Mouse (Mus musculus): Measurements from ENCODE around the gene Zfp978. TPM values are rescaled to one million over a fixed set of nuclear protein-coding genes. Genes with fewer than 3 reads are reported as not detected.
"Not testable (repeated sequence)": the region's sequence is repeated elsewhere in the genome, so short reads cannot be mapped to it uniquely, and the experiment has no call there.

Zfp978 gene
- polyA plus RNA-seq, 1 experiment from 2014 or later: not detected

GRCm38 (mm10) chr4:147397201-147397600 lies 36.1 kb downstream of the Zfp978 start:
- not testable (repeated sequence) for H3K4me2 ChIP-seq (ENCODE audit: low read length); H3K4me3 ChIP-seq (replicated peaks; ENCODE audit: low read length); H3K27ac ChIP-seq (ENCODE audit: low read length); H3K27me3 ChIP-seq (replicated peaks; ENCODE audit: control insufficient read depth, insufficient read depth, low read length); H3K36me3 ChIP-seq (ENCODE audit: control insufficient read depth, insufficient read depth); H3K9ac ChIP-seq (replicated peaks; ENCODE audit: low read depth, low read length); ATAC-seq; H3K4me1 ChIP-seq (replicated peaks; ENCODE audit: control insufficient read depth, insufficient read depth, low read length)
- H3K9me3 ChIP-seq (ENCODE audit: control insufficient read depth, low read length): peaks cover 25% of the 10 kb centered on the region
- 90% methylated on average over 3 of the region's 3 CpGs for WGBS

- not testable (repeated sequence) for H3K27me3 ChIP-seq (replicated peaks; ENCODE audit: control insufficient read depth, insufficient read depth, low read length); H3K9ac ChIP-seq (replicated peaks; ENCODE audit: low read depth, low read length); H3K27ac ChIP-seq (ENCODE audit: low read length); ATAC-seq; H3K4me3 ChIP-seq (replicated peaks; ENCODE audit: low read length); H3K4me2 ChIP-seq (ENCODE audit: low read length); H3K4me1 ChIP-seq (replicated peaks; ENCODE audit: control insufficient read depth, insufficient read depth, low read length); H3K36me3 ChIP-seq (ENCODE audit: control insufficient read depth, insufficient read depth)
- 83% methylated on average over 6 of the region's 6 CpGs for WGBS
- H3K9me3 ChIP-seq (ENCODE audit: control insufficient read depth, low read length): peaks cover 28% of the 10 kb centered on the region
Observed at GRCm38 (mm10) chr4:147397934-147398682, 37.0 kb downstream of the Zfp978 start.

- not testable (repeated sequence) for H3K4me1 ChIP-seq (replicated peaks; ENCODE audit: control insufficient read depth, insufficient read depth, low read length); H3K4me3 ChIP-seq (replicated peaks; ENCODE audit: low read length); ATAC-seq; H3K9ac ChIP-seq (replicated peaks; ENCODE audit: low read depth, low read length); H3K27ac ChIP-seq (ENCODE audit: low read length); H3K4me2 ChIP-seq (ENCODE audit: low read length); H3K27me3 ChIP-seq (replicated peaks; ENCODE audit: control insufficient read depth, insufficient read depth, low read length); H3K36me3 ChIP-seq (ENCODE audit: control insufficient read depth, insufficient read depth)
- peaks cover 32% of the 10 kb centered on the region for H3K9me3 ChIP-seq (ENCODE audit: control insufficient read depth, low read length)
- 83% methylated on average over 1 of the region's 1 CpGs for WGBS
Observed at GRCm38 (mm10) chr4:147398741-147399140, 37.6 kb downstream of the Zfp978 start.

GRCm38 (mm10) chr4:147399505-147399904 lies 38.4 kb downstream of the Zfp978 start:
- not testable (repeated sequence) for H3K36me3 ChIP-seq (ENCODE audit: control insufficient read depth, insufficient read depth); H3K4me2 ChIP-seq (ENCODE audit: low read length); H3K27me3 ChIP-seq (replicated peaks; ENCODE audit: control insufficient read depth, insufficient read depth, low read length); H3K4me3 ChIP-seq (replicated peaks; ENCODE audit: low read length); H3K27ac ChIP-seq (ENCODE audit: low read length); ATAC-seq; H3K4me1 ChIP-seq (replicated peaks; ENCODE audit: control insufficient read depth, insufficient read depth, low read length); H3K9ac ChIP-seq (replicated peaks; ENCODE audit: low read depth, low read length)
- H3K9me3 ChIP-seq (ENCODE audit: control insufficient read depth, low read length): peaks cover 40% of the 10 kb centered on the region
- 75% methylated on average over 3 of the region's 3 CpGs for WGBS

- not testable (repeated sequence) for H3K4me2 ChIP-seq (ENCODE audit: low read length); ATAC-seq; H3K27me3 ChIP-seq (replicated peaks; ENCODE audit: control insufficient read depth, insufficient read depth, low read length); H3K4me3 ChIP-seq (replicated peaks; ENCODE audit: low read length); H3K27ac ChIP-seq (ENCODE audit: low read length); H3K4me1 ChIP-seq (replicated peaks; ENCODE audit: control insufficient read depth, insufficient read depth, low read length); H3K9ac ChIP-seq (replicated peaks; ENCODE audit: low read depth, low read length); H3K36me3 ChIP-seq (ENCODE audit: control insufficient read depth, insufficient read depth)
- WGBS: 86% methylated on average over 8 of the region's 8 CpGs
- peaks cover 41% of the 10 kb centered on the region for H3K9me3 ChIP-seq (ENCODE audit: control insufficient read depth, low read length)
Observed at GRCm38 (mm10) chr4:147400031-147400847, 39.1 kb downstream of the Zfp978 start.

GRCm38 (mm10) chr4:147400848-147401715 lies 40.0 kb downstream of the Zfp978 start:
- WGBS: 83% methylated on average over 15 of the region's 17 CpGs
- not testable (repeated sequence) for H3K4me3 ChIP-seq (replicated peaks; ENCODE audit: low read length); H3K4me2 ChIP-seq (ENCODE audit: low read length); H3K27me3 ChIP-seq (replicated peaks; ENCODE audit: control insufficient read depth, insufficient read depth, low read length); H3K4me1 ChIP-seq (replicated peaks; ENCODE audit: control insufficient read depth, insufficient read depth, low read length); H3K36me3 ChIP-seq (ENCODE audit: control insufficient read depth, insufficient read depth); ATAC-seq; H3K9ac ChIP-seq (replicated peaks; ENCODE audit: low read depth, low read length); H3K27ac ChIP-seq (ENCODE audit: low read length)
- peaks cover 41% of the 10 kb centered on the region for H3K9me3 ChIP-seq (ENCODE audit: control insufficient read depth, low read length)

- 84% methylated on average over 17 of the region's 17 CpGs for WGBS
- not testable (repeated sequence) for H3K9ac ChIP-seq (replicated peaks; ENCODE audit: low read depth, low read length); ATAC-seq; H3K36me3 ChIP-seq (ENCODE audit: control insufficient read depth, insufficient read depth); H3K4me2 ChIP-seq (ENCODE audit: low read length); H3K27ac ChIP-seq (ENCODE audit: low read length); H3K4me3 ChIP-seq (replicated peaks; ENCODE audit: low read length); H3K4me1 ChIP-seq (replicated peaks; ENCODE audit: control insufficient read depth, insufficient read depth, low read length); H3K27me3 ChIP-seq (replicated peaks; ENCODE audit: control insufficient read depth, insufficient read depth, low read length)
- peaks cover 41% of the 10 kb centered on the region for H3K9me3 ChIP-seq (ENCODE audit: control insufficient read depth, low read length)
Observed at GRCm38 (mm10) chr4:147401736-147402506, 40.8 kb downstream of the Zfp978 start.

GRCm38 (mm10) chr4:147402507-147402890 lies 41.4 kb downstream of the Zfp978 start:
- not testable (repeated sequence) for H3K4me2 ChIP-seq (ENCODE audit: low read length); ATAC-seq; H3K9ac ChIP-seq (replicated peaks; ENCODE audit: low read depth, low read length); H3K36me3 ChIP-seq (ENCODE audit: control insufficient read depth, insufficient read depth); H3K4me1 ChIP-seq (replicated peaks; ENCODE audit: control insufficient read depth, insufficient read depth, low read length); H3K27me3 ChIP-seq (replicated peaks; ENCODE audit: control insufficient read depth, insufficient read depth, low read length); H3K4me3 ChIP-seq (replicated peaks; ENCODE audit: low read length); H3K27ac ChIP-seq (ENCODE audit: low read length)
- WGBS: 27% methylated on average over 1 of the region's 1 CpGs
- H3K9me3 ChIP-seq (ENCODE audit: control insufficient read depth, low read length): peaks cover 39% of the 10 kb centered on the region
